Mouse (Mus musculus) kidney, adult 2 months (tissue): ENCODE measurements at regions not wholly inside any gene's neighbourhood (a gene's known extent, or its start where the extent isn't known, plus 50 kb on each side); places are given as distances from the start of the nearest gene placed in this dataset.

Source experiments
- CTCF ChIP-seq: fragments of 200-500 bp; conservative IDR thresholded peaks from 2 replicates; pipeline ENCODE4 v1.5.1; 2011; ENCODE audit warnings: low read depth, mild to moderate bottlenecking, control low read depth, low read length, moderate library complexity, mixed read lengths; ENCODE audit not compliant: insufficient read depth, insufficient read length
- POLR2A ChIP-seq: fragments of 200-500 bp; IDR thresholded peaks from one replicate; pipeline ENCODE4 v1.6.1; 2011; ENCODE audit warnings: low read depth, low read length, control low read depth

DNA sequence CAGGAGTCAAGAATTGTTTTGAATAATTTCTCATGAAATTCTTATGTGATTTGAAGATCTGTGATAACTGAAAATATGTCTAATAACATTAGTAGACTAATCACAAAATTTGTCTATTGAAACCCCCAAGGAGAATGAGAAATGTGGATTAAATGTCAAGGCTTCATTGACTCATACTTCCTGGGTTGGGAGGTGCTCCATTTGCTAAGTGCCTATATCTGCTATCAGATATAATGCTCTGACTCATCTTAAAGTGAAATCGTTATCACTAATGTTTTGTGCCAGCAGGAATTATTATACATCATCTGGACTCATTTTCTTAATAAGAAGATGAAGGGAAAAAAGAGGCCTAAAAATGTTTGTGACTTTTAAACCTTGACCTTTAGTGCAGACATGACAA is 337.5 kb upstream of the Nrxn1 start:
- TF ChIP-seq CTCF (no peak), POLR2A (no peak)
